Mouse (Mus musculus) CH12.LX (cell line): ENCODE results near the gene Wbp2. TPM values are rescaled to one million over a fixed set of nuclear protein-coding genes. Genes with fewer than 3 reads are reported as not detected.

Source experiments
- DNase-seq: peaks from one replicate; pipeline ENCODE4 v3.0.0-alpha.2; 2013; ENCODE audit errors: extremely low read depth
- H3K27ac ChIP-seq: 2 replicates; pipeline ENCODE4 v1.5.1; 2012; ENCODE audit warnings: low read depth, mild to moderate bottlenecking, control low read depth, moderate library complexity; ENCODE audit not compliant: insufficient read depth
- H3K27me3 ChIP-seq: replicated peaks from 2 replicates; pipeline ENCODE3; 2012; ENCODE audit warnings: inconsistent platforms
- H3K36me3 ChIP-seq, 2 experiments: replicated peaks in 1 of 2; 2 replicates each; pipeline versions ENCODE3 to v1.6.1; 2012; ENCODE audit warnings: inconsistent platforms in 1 of 2, low read length in 1 of 2, mild to moderate bottlenecking in 1 of 2, mixed read lengths in 1 of 2, moderate library complexity in 1 of 2; ENCODE audit not compliant: control insufficient read depth in 1 of 2, insufficient read depth in 1 of 2
- H3K4me1 ChIP-seq, 2 experiments: 2 replicates each; pipeline ENCODE4 v1.6.1; 2012; ENCODE audit warnings: inconsistent platforms in 1 of 2, moderate library complexity in 1 of 2; ENCODE audit not compliant: insufficient read depth in 2 of 2, control insufficient read depth in 1 of 2
- H3K4me2 ChIP-seq: 2 replicates; pipeline ENCODE4 v1.6.1; 2012; ENCODE audit warnings: low read depth, mild to moderate bottlenecking, control low read depth; ENCODE audit not compliant: poor library complexity, insufficient read depth, severe bottlenecking
- H3K4me3 ChIP-seq, 3 experiments: fragments of 150-350 bp in 1 of 3; sonication (generic) in 1 of 3; replicated peaks in 1 of 3; 2 replicates each; pipeline versions ENCODE3 to v1.5.1; 2011 to 2012; ENCODE audit warnings: low read depth in 2 of 3, low read length in 2 of 3, mild to moderate bottlenecking in 2 of 3, moderate library complexity in 2 of 3, control low read depth in 1 of 3, improper control_type of control experiment in 1 of 3, inconsistent platforms in 1 of 3, mixed read lengths in 1 of 3; ENCODE audit not compliant: poor library complexity in 1 of 3
- H3K79me2 ChIP-seq: replicated peaks from 2 replicates; pipeline ENCODE4 v1.6.1; 2012; ENCODE audit warnings: mild to moderate bottlenecking, moderate library complexity; ENCODE audit not compliant: control insufficient read depth, poor library complexity, insufficient read depth, severe bottlenecking; ENCODE audit errors: extremely low read depth
- H3K9ac ChIP-seq: 2 replicates; pipeline ENCODE4 v1.6.1; 2012; ENCODE audit warnings: low read depth, mild to moderate bottlenecking, control low read depth, moderate library complexity; ENCODE audit not compliant: insufficient read depth
- H3K9me3 ChIP-seq: replicated peaks from 2 replicates; pipeline ENCODE3; 2012; ENCODE audit warnings: low read length, inconsistent platforms, mixed read lengths
- JUND ChIP-seq: conservative IDR thresholded peaks from 2 replicates; pipeline ENCODE4 v1.6.1; 2011; ENCODE audit warnings: low read depth, low read length, improper control_type of control experiment
- KAT2A ChIP-seq: IDR thresholded peaks from 2 replicates; pipeline ENCODE4 v1.6.1; 2012; ENCODE audit warnings: low read length, improper control_type of control experiment, inconsistent platforms; ENCODE audit not compliant: insufficient replicate concordance
- MEF2A ChIP-seq: IDR thresholded peaks from 2 replicates; pipeline ENCODE4 v1.6.1; 2014; ENCODE audit warnings: low read depth, mild to moderate bottlenecking, inconsistent platforms, low read length, improper control_type of control experiment, borderline replicate concordance
- NELFE ChIP-seq: IDR thresholded peaks from 2 replicates; pipeline ENCODE4 v1.6.1; 2011; ENCODE audit warnings: low read depth, low read length, improper control_type of control experiment
- UBTF ChIP-seq: IDR thresholded peaks from 2 replicates; pipeline ENCODE4 v1.6.1; 2012; ENCODE audit warnings: low read depth, mild to moderate bottlenecking, inconsistent platforms, low read length, improper control_type of control experiment, moderate library complexity
- USF1 ChIP-seq: IDR thresholded peaks from 2 replicates; pipeline ENCODE4 v1.6.1; 2014; ENCODE audit warnings: low read depth, mild to moderate bottlenecking, inconsistent platforms, low read length, improper control_type of control experiment
- ZMIZ1 ChIP-seq: IDR thresholded peaks from 2 replicates; pipeline ENCODE4 v1.6.1; 2012; ENCODE audit warnings: low read depth, mild to moderate bottlenecking, inconsistent platforms, low read length, improper control_type of control experiment
- dilution Hi-C: fragments of 300-500 bp; cut with MboI; formaldehyde crosslinking; loops from 2 replicates; pipeline ENCODE4 v1.14.3; 2020; ENCODE audit warnings: low sequenced_read_pairs; ENCODE audit not compliant: extremely low pct_unique_long_range_greater_than_20kb, extremely low pct_ligation_motif_present
- in situ Hi-C: fragments of 300-500 bp; cut with MboI; formaldehyde crosslinking; loops from 3 replicates; pipeline ENCODE4 v1.14.3; 2019; ENCODE audit warnings: low sequenced_read_pairs, low pct_ligation_motif_present, low pct_unique_long_range_greater_than_20kb, mixed read lengths
- polyA plus RNA-seq: library from polyadenylated mRNA; unstranded; fragments of >175 nt; gene quantifications from 2 replicates; pipeline ENCODE4 v1.2.1, GENCODE M21; 2012; ENCODE audit warnings: low read depth; ENCODE audit not compliant: insufficient read length
- total RNA-seq, 2 experiments: library from RNA; depleted of rRNA; stranded (reverse); fragments of 300-350 nt in 1 of 2; fragments of >200 nt in 1 of 2; gene quantifications; 2 replicates each; pipeline ENCODE4 v1.2.3; 2012 to 2014

Wbp2 gene
- total and polyA plus RNA-seq, 3 experiments = 15.2 to 97.1 (median 30.7) TPM

- TF ChIP-seq MEF2A (no peak), NELFE (0 out of 2 replicates have a peak, but pooled peaks have one; percentile 25), UBTF (no peak), USF1 (no peak), KAT2A (no peak), JUND (no peak), ZMIZ1 (peak; percentile 14; the same call in 1 of the 2 replicates)
- Histone ChIP-seq H3K27me3 (peaks cover 18% of the 10 kb centered on the region), H3K4me3 (peak overlapping the region; percentile 64 to 100 (median 67)), H3K36me3 (peaks cover 0 to 15% of the 10 kb centered on the region in 2 experiments), H3K9ac (peak overlapping the region; percentile 64), H3K4me2 (peak overlapping the region; percentile 73), H3K27ac (no peak overlapping the region), H3K9me3 (no peaks in the 10 kb centered on the region), H3K79me2 (peaks cover 37% of the 10 kb centered on the region), H3K4me1 (peaks cover 5 to 41% of the 10 kb centered on the region in 2 experiments; a peak in 3 of 4 replicates)
- DNase-seq = no peak
- dilution Hi-C loops = no loop called here
- in situ Hi-C loops = no loop called here
Observed at GRCm38 (mm10) chr11:116029086-116029865, 57.5 kb downstream of the Wbp2 start.

Other genes starting within 250 kb of the Wbp2 start
Only the 20 nearest of the 21 such genes appear.
- gene Myo15b, start 228.6 kb downstream of the Wbp2 start, total RNA-seq (2012; rRNA removed) = 0.17 and 0.21 TPM in 2 replicates
- gene Myo15b, start 228.6 kb downstream of the Wbp2 start, total RNA-seq (2014; rRNA removed) = not detected in 2 replicates
- gene Myo15b, start 228.6 kb downstream of the Wbp2 start, polyA plus RNA-seq = 0.43 and 0.72 TPM in 2 replicates
- gene Smim5, start 187.0 kb downstream of the Wbp2 start, total RNA-seq (2012; rRNA removed) = 0.42 and 0.46 TPM in 2 replicates
- 0.98 and 1.6 TPM in 2 replicates for gene Smim5, start 187.0 kb downstream of the Wbp2 start, total RNA-seq (2014; rRNA removed)
- gene Smim5, start 187.0 kb downstream of the Wbp2 start, polyA plus RNA-seq = 1.4 and 2.3 TPM in 2 replicates
- gene Smim6, start 175.0 kb downstream of the Wbp2 start, total RNA-seq (2012; rRNA removed) = 0.21 and 0.29 TPM in 2 replicates
- gene Smim6, start 175.0 kb downstream of the Wbp2 start, total RNA-seq (2014; rRNA removed) = not detected in 2 replicates
- gene Smim6, start 175.0 kb downstream of the Wbp2 start, polyA plus RNA-seq = 0.56 and 0.59 TPM in 2 replicates
- 72.2 and 83.6 TPM in 2 replicates for gene Sap30bp, start 153.7 kb downstream of the Wbp2 start, total RNA-seq (2012; rRNA removed)
- 256 and 275 TPM in 2 replicates for gene Sap30bp, start 153.7 kb downstream of the Wbp2 start, total RNA-seq (2014; rRNA removed)
- gene Sap30bp, start 153.7 kb downstream of the Wbp2 start, polyA plus RNA-seq = 167 and 219 TPM in 2 replicates
- 30.9 and 31.0 TPM in 2 replicates for gene Recql5, start 153.5 kb downstream of the Wbp2 start, total RNA-seq (2012; rRNA removed)
- 21.8 and 22.8 TPM in 2 replicates for gene Recql5, start 153.5 kb downstream of the Wbp2 start, total RNA-seq (2014; rRNA removed)
- gene Recql5, start 153.5 kb downstream of the Wbp2 start, polyA plus RNA-seq = 38.9 and 43.3 TPM in 2 replicates
- 3.4 and 6.3 TPM in 2 replicates for gene Itgb4, start 112.3 kb downstream of the Wbp2 start, total RNA-seq (2012; rRNA removed)
- 0.09 and 0.42 TPM in 2 replicates for gene Itgb4, start 112.3 kb downstream of the Wbp2 start, total RNA-seq (2014; rRNA removed)
- gene Itgb4, start 112.3 kb downstream of the Wbp2 start, polyA plus RNA-seq = 0.59 and 0.91 TPM in 2 replicates
- 340 and 413 TPM in 2 replicates for gene Galk1, start 74.3 kb downstream of the Wbp2 start, total RNA-seq (2012; rRNA removed)
- gene Galk1, start 74.3 kb downstream of the Wbp2 start, total RNA-seq (2014; rRNA removed) = 228 and 263 TPM in 2 replicates
- gene Galk1, start 74.3 kb downstream of the Wbp2 start, polyA plus RNA-seq = 293 and 300 TPM in 2 replicates
- 340 and 455 TPM in 2 replicates for gene H3f3b, start 59.0 kb downstream of the Wbp2 start, total RNA-seq (2012; rRNA removed)
- 567 and 573 TPM in 2 replicates for gene H3f3b, start 59.0 kb downstream of the Wbp2 start, total RNA-seq (2014; rRNA removed)
- 862 and 889 TPM in 2 replicates for gene H3f3b, start 59.0 kb downstream of the Wbp2 start, polyA plus RNA-seq
- 22.2 and 24.7 TPM in 2 replicates for gene Unk, start 56.7 kb downstream of the Wbp2 start, total RNA-seq (2012; rRNA removed)
- gene Unk, start 56.7 kb downstream of the Wbp2 start, total RNA-seq (2014; rRNA removed) = 18.5 and 20.9 TPM in 2 replicates
- gene Unk, start 56.7 kb downstream of the Wbp2 start, polyA plus RNA-seq = 30.5 and 35.0 TPM in 2 replicates
- 12.2 and 14.0 TPM in 2 replicates for gene Unc13d, start 9.0 kb downstream of the Wbp2 start, total RNA-seq (2012; rRNA removed)
- 8.9 and 9.6 TPM in 2 replicates for gene Unc13d, start 9.0 kb downstream of the Wbp2 start, total RNA-seq (2014; rRNA removed)
- gene Unc13d, start 9.0 kb downstream of the Wbp2 start, polyA plus RNA-seq = 15.7 and 16.8 TPM in 2 replicates
- gene Trim47, start 40.2 kb upstream of the Wbp2 start, total RNA-seq (2012; rRNA removed) = 0.21 and 0.38 TPM in 2 replicates
- gene Trim47, start 40.2 kb upstream of the Wbp2 start, total RNA-seq (2014; rRNA removed) = 0.21 TPM in 1 of 2 replicates, not detected in the other
- gene Trim47, start 40.2 kb upstream of the Wbp2 start, polyA plus RNA-seq = 0.50 TPM in 1 of 2 replicates, not detected in the other
- 2.0 and 2.8 TPM in 2 replicates for gene Trim65, start 44.1 kb upstream of the Wbp2 start, total RNA-seq (2012; rRNA removed)
- 0.66 and 0.81 TPM in 2 replicates for gene Trim65, start 44.1 kb upstream of the Wbp2 start, total RNA-seq (2014; rRNA removed)
- 1.1 and 1.4 TPM in 2 replicates for gene Trim65, start 44.1 kb upstream of the Wbp2 start, polyA plus RNA-seq
- gene Mrpl38, start 51.9 kb upstream of the Wbp2 start, total RNA-seq (2012; rRNA removed) = 157 and 159 TPM in 2 replicates
- gene Mrpl38, start 51.9 kb upstream of the Wbp2 start, total RNA-seq (2014; rRNA removed) = 95.6 and 109 TPM in 2 replicates
- gene Mrpl38, start 51.9 kb upstream of the Wbp2 start, polyA plus RNA-seq = 171 and 188 TPM in 2 replicates
- 44.8 and 45.5 TPM in 2 replicates for gene Fbf1, start 81.2 kb upstream of the Wbp2 start, total RNA-seq (2012; rRNA removed)
- 23.9 and 26.6 TPM in 2 replicates for gene Fbf1, start 81.2 kb upstream of the Wbp2 start, total RNA-seq (2014; rRNA removed)
- gene Fbf1, start 81.2 kb upstream of the Wbp2 start, polyA plus RNA-seq = 39.0 and 40.7 TPM in 2 replicates
- 76.5 and 77.4 TPM in 2 replicates for gene Ten1, start 111.9 kb upstream of the Wbp2 start, total RNA-seq (2012; rRNA removed)
- gene Ten1, start 111.9 kb upstream of the Wbp2 start, total RNA-seq (2014; rRNA removed) = 66.7 and 74.4 TPM in 2 replicates
- 70.4 and 81.8 TPM in 2 replicates for gene Ten1, start 111.9 kb upstream of the Wbp2 start, polyA plus RNA-seq
- gene Acox1, start 112.0 kb upstream of the Wbp2 start, total RNA-seq (2012; rRNA removed) = 19.3 and 21.0 TPM in 2 replicates
- 17.1 and 18.7 TPM in 2 replicates for gene Acox1, start 112.0 kb upstream of the Wbp2 start, total RNA-seq (2014; rRNA removed)
- 20.3 and 20.4 TPM in 2 replicates for gene Acox1, start 112.0 kb upstream of the Wbp2 start, polyA plus RNA-seq
- gene Evpl, start 151.1 kb upstream of the Wbp2 start, total RNA-seq (2012; rRNA removed) = 0.17 and 0.21 TPM in 2 replicates
- 0.09 TPM in 1 of 2 replicates, not detected in the other for gene Evpl, start 151.1 kb upstream of the Wbp2 start, total RNA-seq (2014; rRNA removed)
- gene Evpl, start 151.1 kb upstream of the Wbp2 start, polyA plus RNA-seq = 0.20 and 0.23 TPM in 2 replicates
- 74.7 and 78.1 TPM in 2 replicates for gene Srp68, start 187.2 kb upstream of the Wbp2 start, total RNA-seq (2012; rRNA removed)
- 49.3 and 53.2 TPM in 2 replicates for gene Srp68, start 187.2 kb upstream of the Wbp2 start, total RNA-seq (2014; rRNA removed)
- 174 and 184 TPM in 2 replicates for gene Srp68, start 187.2 kb upstream of the Wbp2 start, polyA plus RNA-seq
- 0.38 and 0.85 TPM in 2 replicates for gene Galr2, start 193.9 kb upstream of the Wbp2 start, total RNA-seq (2012; rRNA removed)
- gene Galr2, start 193.9 kb upstream of the Wbp2 start, total RNA-seq (2014; rRNA removed) = 0.21 TPM in 1 of 2 replicates, not detected in the other
- 1.6 and 1.7 TPM in 2 replicates for gene Galr2, start 193.9 kb upstream of the Wbp2 start, polyA plus RNA-seq
- gene Exoc7, start 220.2 kb upstream of the Wbp2 start, total RNA-seq (2012; rRNA removed) = 34.0 and 42.1 TPM in 2 replicates
- gene Exoc7, start 220.2 kb upstream of the Wbp2 start, total RNA-seq (2014; rRNA removed) = 32.2 and 38.8 TPM in 2 replicates
- gene Exoc7, start 220.2 kb upstream of the Wbp2 start, polyA plus RNA-seq = 51.8 and 57.6 TPM in 2 replicates